Mouse (Mus musculus) lung, adult 2 months (tissue): Measurements from ENCODE around the gene Cyp4f13. TPM values are rescaled to one million over a fixed set of nuclear protein-coding genes. Genes with fewer than 3 reads are reported as not detected.
A peak's percentile ranks its signal among the peaks of the same experiment; 100 is the strongest.

ENCODE experiments used
- DNase-seq: peaks from one replicate; pipeline ENCODE4 v3.0.0; 2022
- H3K4me1 ChIP-seq: fragments of 200-500 bp; 2 replicates; pipeline ENCODE4 v1.6.1; 2011; ENCODE audit warnings: low read length; ENCODE audit not compliant: control insufficient read depth, insufficient read depth
- H3K4me3 ChIP-seq: fragments of 200-500 bp; replicated peaks from 2 replicates; pipeline ENCODE3; 2011; ENCODE audit warnings: low read depth, mild to moderate bottlenecking, control low read depth, low read length; ENCODE audit errors: extremely low read depth
- CTCF ChIP-seq: fragments of 200-500 bp; IDR thresholded peaks from 2 replicates; pipeline ENCODE4 v1.5.1; 2011; ENCODE audit warnings: mild to moderate bottlenecking, low read length, control low read depth; ENCODE audit not compliant: insufficient read depth
- POLR2A ChIP-seq: fragments of 200-500 bp; IDR thresholded peaks from 2 replicates; pipeline ENCODE4 v1.6.1; 2011; ENCODE audit warnings: low read depth, mild to moderate bottlenecking, control low read depth, low read length, borderline replicate concordance; ENCODE audit errors: extremely low read depth
- WGBS: fragments of 180-500 bp; shearing (Covaris S2); methylation state at CpG from one replicate; pipeline ENCODE4 v1.1.7; 2018; 5-methylcytosine and 5-hydroxymethylcytosine counted together
- polyA plus RNA-seq: library from polyadenylated mRNA; depleted of rRNA; stranded (reverse); fragments of >200 nt; gene quantifications from 2 replicates; pipeline ENCODE4 v1.2.3, GENCODE M21; 2012

The Cyp4f13 gene
- polyA plus RNA-seq, 1 experiment, result 51.4 TPM

DNA sequence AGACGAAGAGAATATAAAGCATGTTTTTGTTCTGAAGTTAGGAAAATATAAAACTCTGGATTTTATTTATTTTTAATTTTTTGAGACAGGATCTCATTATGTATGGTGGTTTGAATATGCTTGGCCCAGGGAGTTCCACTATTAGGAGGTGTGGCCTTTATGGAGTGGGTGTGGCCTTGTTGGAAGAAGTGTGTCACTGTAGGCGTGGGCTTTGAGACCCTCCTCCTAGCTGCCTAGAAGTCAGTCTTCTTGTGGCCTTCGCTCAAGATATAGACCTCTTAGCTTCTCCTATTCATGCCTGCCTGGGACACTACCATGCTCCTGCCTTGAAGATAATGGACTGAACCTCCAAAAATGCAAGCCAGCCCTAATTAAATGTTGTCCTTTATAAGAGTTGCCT is 2.9 kb upstream of the Cyp4f13 start:
- Histone ChIP-seq H3K4me3 (no peak overlapping the region), H3K4me1 (peaks cover 3% of the 10 kb centered on the region; the same call in 1 of the 2 replicates)
- DNase-seq, result no peak
- TF ChIP-seq POLR2A, result no peak
- TF ChIP-seq CTCF, result no peak
- 89% methylated on average over 3 of the region's 3 CpGs for WGBS

DNA sequence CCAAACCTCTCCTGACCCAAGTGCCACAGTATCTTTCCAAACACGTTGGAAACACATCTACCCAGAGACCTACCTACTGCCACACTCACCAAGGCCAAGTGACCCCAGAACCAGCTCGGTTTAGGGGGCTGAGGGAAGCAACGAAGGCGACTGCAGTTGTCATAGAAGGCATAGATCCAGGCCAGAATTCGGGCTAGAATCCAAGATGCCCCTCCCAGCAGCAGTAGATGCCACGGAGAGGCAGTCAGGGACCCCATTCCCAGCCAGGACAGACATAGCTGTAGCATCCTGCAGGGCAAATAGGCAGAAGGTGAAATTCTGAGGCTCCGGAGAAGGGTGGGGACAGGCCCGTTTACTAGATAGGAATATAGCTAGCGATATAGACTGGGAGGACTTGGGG is 486 bp downstream of the Cyp4f13 start:
- 26% methylated on average over 9 of the region's 9 CpGs for WGBS
- Histone ChIP-seq H3K4me3 (peak overlapping the region; percentile 80), H3K4me1 (peaks cover 3% of the 10 kb centered on the region; the same call in 1 of the 2 replicates)
- TF ChIP-seq POLR2A (no peak), CTCF (no peak)
- DNase-seq, result no peak

DNA sequence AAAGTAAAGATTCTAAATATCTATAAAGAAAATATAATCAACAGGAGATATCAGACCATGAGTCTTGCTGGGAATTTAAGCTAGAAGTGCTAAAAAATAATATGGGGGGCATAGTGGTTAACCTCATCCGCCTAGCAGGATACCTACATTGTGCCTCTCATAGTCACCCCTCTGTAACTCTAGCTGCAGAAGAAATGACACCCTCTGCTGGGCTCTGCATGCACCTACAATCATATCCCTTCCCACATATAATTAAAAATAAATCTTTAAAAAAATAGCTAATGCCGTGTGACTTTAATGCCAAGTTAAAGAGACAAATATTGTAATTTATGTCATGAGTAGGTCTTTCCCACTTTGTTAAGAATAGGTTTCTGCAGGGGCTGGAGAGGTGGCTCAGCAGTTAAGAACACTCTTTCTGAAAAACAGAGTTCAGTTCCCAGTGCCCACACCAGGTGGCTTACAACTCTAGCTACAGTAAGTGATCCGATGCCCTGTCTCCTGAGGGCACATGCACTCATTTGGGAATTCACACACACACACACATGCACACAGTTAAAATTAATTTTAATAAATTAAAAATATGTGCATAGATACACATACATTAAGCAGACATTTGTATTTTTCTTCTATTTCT is 2.7 kb downstream of the Cyp4f13 start:
- H3K4me3 ChIP-seq, result no peak overlapping the region
- no peak for DNase-seq
- WGBS, result 57% methylated on average over 3 of the region's 3 CpGs
- no peak for TF ChIP-seq CTCF
- no peak for TF ChIP-seq POLR2A
- peaks cover 3% of the 10 kb centered on the region; the same call in 1 of the 2 replicates for H3K4me1 ChIP-seq

DNA sequence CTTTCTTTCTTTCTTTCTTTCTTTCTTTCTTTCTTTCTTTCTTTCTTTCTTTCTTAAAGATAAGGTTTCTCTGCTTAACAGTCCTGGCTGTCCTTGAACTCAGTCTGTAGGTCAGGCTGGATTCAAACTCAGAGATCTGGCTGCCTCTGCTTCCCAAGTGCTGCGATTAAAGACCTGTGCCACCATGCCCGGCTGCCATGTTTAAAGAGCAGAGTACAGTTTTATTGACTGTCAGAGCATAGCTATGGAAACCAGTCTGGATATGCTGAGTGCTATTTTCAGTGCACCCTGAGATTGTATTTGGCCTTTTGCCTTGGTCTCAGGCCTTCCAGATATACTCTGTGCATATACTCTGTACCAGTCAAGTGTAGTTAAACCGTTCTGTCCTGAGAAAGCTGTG is 3.5 kb downstream of the Cyp4f13 start:
- no peak overlapping the region for H3K4me3 ChIP-seq
- TF ChIP-seq CTCF (no peak), POLR2A (no peak)
- peaks cover 3% of the 10 kb centered on the region; the same call in 1 of the 2 replicates for H3K4me1 ChIP-seq
- WGBS, result 89% methylated on average over 3 of the region's 3 CpGs
- DNase-seq, result no peak

DNA sequence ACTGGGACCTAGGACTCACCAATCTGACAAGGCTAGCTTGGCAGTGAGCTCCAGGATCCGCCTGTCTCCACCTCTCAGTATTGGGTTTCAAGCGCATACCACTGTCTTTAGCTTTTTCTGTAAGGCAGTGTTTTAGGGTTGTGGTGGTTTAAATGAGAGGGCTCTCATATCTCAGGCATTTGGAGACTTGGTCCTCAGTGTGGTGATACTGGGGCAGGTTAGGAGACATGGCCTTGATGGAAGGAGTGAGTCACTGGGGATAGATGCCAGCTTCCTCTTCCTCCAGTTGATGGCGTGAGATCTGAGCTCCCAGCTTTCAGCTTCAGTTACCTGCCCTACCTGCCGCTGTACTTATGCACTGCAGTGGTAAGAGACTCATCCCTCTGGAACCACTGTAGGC is 7.4 kb downstream of the Cyp4f13 start:
- no peak for DNase-seq
- H3K4me1 ChIP-seq, result no peaks in the 10 kb centered on the region
- TF ChIP-seq CTCF (no peak), POLR2A (no peak)
- H3K4me3 ChIP-seq, result no peak overlapping the region
- WGBS, result 74% methylated on average over 4 of the region's 4 CpGs

DNA sequence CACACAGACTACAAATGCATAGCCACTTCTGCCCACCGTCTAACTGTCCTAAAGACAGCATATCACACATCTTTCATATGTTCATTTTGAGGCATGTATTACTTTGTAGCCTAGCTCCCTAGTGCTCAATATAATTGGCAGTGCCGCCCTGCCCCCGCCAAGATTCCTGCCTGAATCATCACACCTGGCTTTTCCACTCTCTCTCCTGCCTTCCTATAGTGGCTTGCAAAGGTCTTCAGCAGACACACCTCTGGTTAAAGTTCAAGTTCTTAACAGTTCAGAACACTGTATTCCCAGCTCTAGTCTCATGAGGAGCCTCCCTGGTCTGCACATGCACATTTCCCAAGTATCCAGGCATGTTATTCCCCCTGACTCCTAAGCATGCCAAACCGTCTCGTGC is 19.4 kb downstream of the Cyp4f13 start:
- Histone ChIP-seq H3K4me3 (no peak overlapping the region), H3K4me1 (peaks cover 6% of the 10 kb centered on the region; the same call in 1 of the 2 replicates)
- TF ChIP-seq CTCF, result no peak
- no peak for TF ChIP-seq POLR2A
- DNase-seq, result no peak
- WGBS, result 83% methylated on average over 5 of the region's 5 CpGs

DNA sequence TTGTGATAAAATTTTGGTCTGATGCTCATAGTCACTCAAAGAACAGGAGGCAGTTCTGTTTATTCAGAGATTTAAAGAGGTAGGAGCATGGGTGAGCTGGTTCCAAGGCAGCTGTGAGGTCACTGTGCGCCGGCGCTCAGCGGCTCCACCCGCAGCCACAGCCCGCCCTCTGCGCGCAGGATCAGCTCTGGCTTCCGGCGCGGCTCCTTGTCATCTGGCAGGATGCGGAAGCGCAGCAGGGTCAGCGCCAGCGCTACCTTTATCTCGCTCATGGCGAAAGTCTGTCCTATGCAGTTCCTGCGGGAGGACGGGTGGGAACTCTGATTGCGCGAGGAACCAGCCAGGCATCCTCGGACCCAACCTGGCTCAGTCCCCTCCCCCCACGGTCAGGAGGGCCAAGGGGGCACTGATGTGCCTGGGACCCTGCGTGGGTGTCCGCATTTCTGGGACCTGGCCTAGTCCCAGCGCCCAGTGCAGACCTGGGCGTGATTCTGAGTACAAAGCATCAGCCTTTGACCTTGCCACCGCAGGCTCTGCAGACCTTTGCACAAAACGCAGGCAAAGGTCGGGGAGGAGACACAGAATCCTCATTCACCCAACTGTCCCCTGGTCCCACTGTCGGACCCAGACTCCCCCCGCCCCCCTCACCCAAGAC is 22.4 kb downstream of the Cyp4f13 start:
- H3K4me3 ChIP-seq, result peak overlapping the region; percentile 90
- DNase-seq, result peak; percentile 55
- 15% methylated on average over 32 of the region's 32 CpGs for WGBS

DNA sequence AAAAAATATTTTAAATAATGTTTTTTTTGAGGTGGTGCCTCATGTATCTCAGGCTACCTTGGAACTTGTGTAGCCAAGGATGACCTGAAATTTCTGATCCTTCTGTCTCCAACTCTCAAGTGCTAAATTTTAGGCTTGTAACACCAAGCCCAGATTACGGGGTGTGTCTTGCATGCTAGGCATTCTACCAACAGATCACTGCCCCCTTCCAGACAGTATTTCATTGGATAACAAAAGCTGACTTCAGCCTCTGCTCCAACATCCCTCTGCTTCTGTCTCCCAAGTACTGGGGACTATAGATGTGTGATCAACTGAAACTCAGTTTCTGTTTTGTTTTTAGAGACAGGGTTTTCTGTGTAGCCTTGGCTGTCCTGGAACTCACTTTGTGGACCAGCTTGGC is 23.5 kb downstream of the Cyp4f13 start:
- no peak overlapping the region for H3K4me3 ChIP-seq
- TF ChIP-seq POLR2A (no peak), CTCF (no peak)
- H3K4me1 ChIP-seq, result peaks cover 6% of the 10 kb centered on the region; the same call in 1 of the 2 replicates
- DNase-seq, result no peak
- 93% methylated on average over 1 of the region's 1 CpGs for WGBS

More for the DNA sequence above, 22.4 kb downstream of the Cyp4f13 start:
- TF ChIP-seq POLR2A (peak; percentile 85; the same call in 1 of the 2 replicates), CTCF (no peak)
- H3K4me1 ChIP-seq, result peaks cover 6% of the 10 kb centered on the region; the same call in 1 of the 2 replicates

DNA sequence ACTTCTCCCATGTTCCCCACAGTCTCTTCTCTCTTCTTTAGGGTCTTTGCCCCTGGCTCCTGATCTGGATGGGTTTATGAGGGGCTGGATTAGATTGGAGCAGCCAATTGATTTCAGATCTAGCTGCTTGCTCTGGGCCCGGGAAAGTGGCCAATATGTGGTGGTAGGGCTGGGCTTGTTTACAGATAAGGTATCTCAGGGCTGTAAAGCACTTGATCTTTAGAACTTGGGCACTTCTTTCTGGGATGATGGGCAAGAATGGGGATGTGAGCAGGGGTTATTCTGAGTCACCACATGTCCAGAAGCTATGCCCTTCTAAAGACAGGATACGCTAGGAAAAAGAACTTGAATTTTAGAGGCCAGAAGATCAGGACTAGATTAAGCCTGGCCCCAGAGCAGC is 28.1 kb downstream of the Cyp4f13 start:
- WGBS, result 45% methylated on average over 2 of the region's 2 CpGs
- Histone ChIP-seq H3K4me3 (no peak overlapping the region), H3K4me1 (peaks cover under 1% of the 10 kb centered on the region; the same call in 1 of the 2 replicates)
- no peak for TF ChIP-seq CTCF
- no peak for TF ChIP-seq POLR2A
- DNase-seq, result no peak

DNA sequence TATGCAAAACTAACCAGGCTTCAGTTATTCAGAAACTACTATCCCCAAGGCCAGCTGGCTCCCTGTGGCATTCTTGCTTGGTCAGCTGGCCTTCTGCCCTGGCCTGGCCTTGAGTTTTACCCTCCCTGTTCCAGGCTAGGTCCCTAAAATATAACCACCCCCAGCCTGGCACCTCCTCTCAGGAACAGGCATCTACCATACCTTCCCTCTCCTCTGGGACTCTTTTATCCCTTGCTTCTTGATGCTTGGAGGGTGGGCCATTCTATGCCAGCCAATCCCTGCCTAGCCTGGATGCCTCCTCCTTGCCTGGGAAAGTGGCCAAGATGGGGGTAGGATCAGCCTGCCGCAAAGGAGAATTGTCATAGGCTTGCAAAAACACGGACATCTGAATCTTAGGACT is 30.1 kb downstream of the Cyp4f13 start, which contains the start of gene Cyp4f14:
Gene Cyp4f14 (minus strand): TSS at position 212 of the 400 bp plus-strand sequence.
- no peaks in the 10 kb centered on the region for H3K4me1 ChIP-seq
- no peak for DNase-seq
- TF ChIP-seq POLR2A (no peak), CTCF (no peak)
- 42% methylated on average over 2 of the region's 2 CpGs for WGBS
- no peak within 1 kb of the TSS for H3K4me3 ChIP-seq
